Mouse (Mus musculus) heart, adult 2 months (tissue): ENCODE data around the gene Gm28434.

Experiments
- EP300 ChIP-seq: fragments of 200-500 bp; IDR thresholded peaks from 2 replicates; pipeline ENCODE4 v1.6.1; 2011; ENCODE audit warnings: low read depth, low read length, control low read depth; ENCODE audit not compliant: insufficient read depth
- POLR2A ChIP-seq: fragments of 200-500 bp; IDR thresholded peaks from 2 replicates; pipeline ENCODE4 v1.6.1; 2011; ENCODE audit warnings: mild to moderate bottlenecking, low read depth, low read length, control low read depth; ENCODE audit not compliant: insufficient read depth

GRCm38 (mm10) chr5:88005241-88005640, 35.9 kb downstream of the Gm28434 start:
- TF ChIP-seq EP300 = no peak
- no peak for TF ChIP-seq POLR2A
